Mouse (Mus musculus) ovary, postnatal 10 days (tissue): ENCODE measurements around the gene Itpripl2.
A peak's percentile ranks its signal among the peaks of the same experiment; 100 is the strongest.

Source experiments
- DNase-seq: peaks from one replicate; pipeline ENCODE4 v3.0.0; 2022; ENCODE audit warnings: low spot score

Gene Itpripl2

DNA sequence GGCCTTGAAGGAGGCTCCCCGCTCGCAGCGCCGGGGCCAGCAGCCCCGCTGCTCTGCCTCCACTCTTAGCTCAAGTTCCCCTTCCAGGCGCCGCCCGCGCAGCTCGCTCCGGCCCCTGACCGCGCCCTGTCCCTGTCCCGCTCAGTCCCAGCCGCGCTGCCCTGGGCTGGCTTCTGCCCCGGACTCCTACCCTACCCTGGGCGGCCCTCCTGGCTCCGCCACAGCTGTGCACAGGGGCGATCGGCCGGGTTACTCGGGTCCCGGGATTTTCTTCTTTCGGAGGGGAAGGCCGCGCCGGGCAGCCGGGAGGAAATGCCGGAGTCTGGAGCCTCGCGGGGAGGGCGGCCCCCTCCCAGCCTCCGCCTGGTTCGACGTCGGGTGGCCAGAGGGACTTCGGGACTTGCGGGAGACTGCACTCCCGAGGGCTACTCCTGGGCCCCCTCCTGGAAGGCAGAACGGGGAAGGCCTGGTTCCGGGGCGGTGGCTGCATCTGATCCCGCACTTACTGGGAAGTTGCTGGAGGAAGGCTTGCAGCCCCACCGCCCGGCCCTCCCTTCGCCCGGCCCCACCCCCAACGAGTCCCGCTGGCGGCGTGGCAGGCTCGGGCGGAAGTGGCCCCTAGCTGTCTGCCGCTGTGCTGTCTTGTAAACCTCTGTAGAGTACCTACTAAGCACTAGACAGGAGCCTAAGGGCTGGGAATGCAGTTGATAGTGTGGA lies at the start of gene Itpripl2:
Gene Itpripl2 (minus strand): TSS at position 545 of the 717 bp plus-strand sequence.
- DNase-seq: peak; percentile 63

DNA sequence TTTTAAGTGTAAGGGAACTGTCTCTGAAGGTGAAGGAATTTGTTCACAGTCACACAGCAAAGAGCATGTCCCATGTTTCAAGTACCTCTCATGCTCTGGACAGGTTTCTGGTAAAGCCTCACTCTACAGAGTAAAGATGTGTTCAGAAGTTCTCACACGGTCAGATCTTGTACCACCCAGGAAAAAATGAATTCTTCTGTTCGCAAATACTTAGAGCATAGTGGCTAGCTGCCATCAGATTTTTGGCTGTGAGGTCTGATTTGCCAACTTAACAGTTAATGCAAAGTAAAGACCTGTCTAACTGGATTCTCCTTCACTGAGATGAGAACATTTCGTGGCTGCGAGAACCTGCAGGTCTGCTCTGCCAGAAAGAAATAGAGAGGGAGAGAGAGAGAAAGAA lies 43.3 kb upstream of the Itpripl2 start:
- no peak for DNase-seq

DNA sequence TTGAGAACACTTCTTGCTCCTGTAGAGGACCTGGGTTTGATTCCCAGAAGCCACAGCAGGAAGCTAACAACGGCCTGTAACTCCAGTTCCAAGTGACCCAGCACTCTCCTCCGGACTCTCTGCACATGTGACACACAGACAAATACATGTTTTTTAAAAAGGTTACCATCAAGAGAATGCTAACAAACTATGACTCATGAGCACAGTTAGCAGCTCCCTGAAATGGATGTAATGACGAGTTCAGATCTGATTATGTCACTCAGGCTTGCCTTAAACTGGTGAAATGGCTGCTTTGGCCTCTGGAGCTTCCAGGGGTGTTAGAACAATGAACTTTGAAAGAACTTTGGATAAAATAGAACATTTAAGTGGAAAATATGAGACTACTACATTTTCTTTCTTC lies 42.6 kb upstream of the Itpripl2 start:
- DNase-seq: no peak

DNA sequence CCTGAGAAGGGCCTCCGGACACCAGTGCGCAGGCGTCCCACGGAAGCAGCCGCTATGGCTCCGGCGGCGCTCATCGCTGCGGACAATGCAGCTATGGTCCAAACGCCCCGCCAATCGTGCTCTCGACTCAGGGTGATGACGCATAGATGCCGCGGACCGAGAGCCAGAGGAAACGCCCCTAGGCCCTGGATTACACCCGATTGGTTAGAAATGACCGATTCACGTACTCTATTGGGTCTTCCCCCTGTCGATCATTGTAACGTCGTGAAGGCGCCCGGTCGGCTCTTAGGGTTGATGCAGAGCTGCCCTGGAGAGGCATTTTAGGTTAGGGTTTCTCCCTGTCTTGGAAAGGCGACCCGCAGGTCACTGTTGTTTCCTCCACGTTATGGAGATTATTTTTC lies 41.4 kb upstream of the Itpripl2 start, which contains the start of gene Coq7:
Gene Coq7 (minus strand): TSS at position 179 of the 401 bp plus-strand sequence.
- peak; percentile 89 for DNase-seq

GRCm38 (mm10) chr7:118532519-118533177 lies 40.9 kb upstream of the Itpripl2 start:
- peak; percentile 4 for DNase-seq

DNA sequence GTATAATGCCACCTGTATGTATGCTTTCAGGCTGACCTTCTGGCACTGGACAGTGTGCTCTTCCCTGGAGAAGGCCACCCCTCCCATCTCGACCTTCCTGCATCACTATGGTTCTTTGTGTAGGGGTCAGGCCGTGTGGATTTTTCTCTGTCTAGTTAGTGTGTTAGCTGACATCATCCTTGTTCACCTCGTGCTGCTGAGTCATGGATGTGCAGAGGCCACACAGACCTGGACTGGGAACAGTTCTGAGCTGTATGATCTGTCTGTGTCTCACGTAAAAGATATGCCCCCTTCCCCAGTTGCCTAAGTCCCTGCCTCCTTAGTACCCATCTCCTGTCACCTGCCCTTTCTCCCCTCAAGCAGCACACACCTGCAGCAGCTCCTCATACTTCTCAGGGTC lies 35.2 kb upstream of the Itpripl2 start:
- no peak for DNase-seq

GRCm38 (mm10) chr7:118522077-118522476 lies 30.3 kb upstream of the Itpripl2 start:
- DNase-seq: no peak

DNA sequence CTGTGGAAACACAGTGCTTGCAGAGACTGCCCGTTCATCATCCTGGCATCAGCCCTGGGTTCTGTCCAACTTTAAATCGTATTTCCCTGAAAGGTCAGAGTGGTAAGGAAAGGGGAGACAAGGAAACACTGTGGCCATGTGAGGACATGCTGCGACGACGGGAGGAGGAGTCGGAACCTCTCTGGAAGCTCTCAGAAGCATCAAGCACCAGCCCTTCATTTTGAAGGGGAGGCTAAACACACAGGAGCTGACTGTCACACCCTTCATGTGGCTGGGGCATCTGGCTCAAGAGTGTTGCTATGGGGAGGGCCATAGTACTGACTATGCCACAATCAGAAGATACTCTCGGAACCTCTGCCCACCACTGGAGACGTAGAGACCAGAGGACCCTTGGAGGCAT lies 27.9 kb upstream of the Itpripl2 start:
- DNase-seq: no peak

DNA sequence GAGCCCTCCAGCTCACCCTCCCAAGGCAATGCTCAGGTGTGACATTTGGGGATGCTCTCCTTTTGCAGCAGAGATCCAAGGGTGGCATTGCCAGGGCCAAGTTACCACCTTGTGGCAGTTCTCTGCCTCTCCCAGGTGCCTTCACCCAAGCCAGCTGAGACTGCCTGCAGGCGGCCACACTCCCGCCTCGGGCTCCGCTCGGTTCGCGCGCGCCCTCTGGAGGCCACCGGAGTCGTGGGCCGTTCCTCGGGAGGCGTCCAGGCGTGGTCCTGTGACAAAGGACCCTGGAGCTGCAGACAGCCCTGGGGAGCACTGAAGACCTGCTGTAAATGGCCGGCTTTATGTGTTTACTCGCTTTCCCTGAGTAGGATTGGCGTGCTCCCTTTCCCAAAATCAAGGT lies 26.9 kb upstream of the Itpripl2 start:
- peak; percentile 62 for DNase-seq

GRCm38 (mm10) chr7:118517819-118518218 lies 26.0 kb upstream of the Itpripl2 start:
- no peak for DNase-seq

DNA sequence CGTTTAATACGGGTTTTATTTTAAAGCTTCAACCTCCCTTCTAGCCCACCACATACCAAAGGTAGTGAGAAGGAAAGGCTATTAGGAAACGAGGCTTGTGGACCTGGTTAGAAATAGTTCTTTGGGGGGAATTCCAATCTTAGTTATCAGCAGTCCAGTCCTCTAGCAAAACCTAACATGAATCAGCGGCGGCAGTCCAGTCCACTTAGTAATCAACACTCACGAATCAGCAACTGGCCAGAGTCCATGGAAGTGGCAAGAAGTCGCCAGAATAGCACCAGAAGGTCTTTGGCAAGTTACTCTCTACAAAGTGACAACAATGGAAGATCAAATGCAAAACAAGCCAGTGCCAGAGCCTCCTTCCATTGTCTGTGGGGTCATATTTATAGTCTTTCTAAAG lies 16.8 kb upstream of the Itpripl2 start:
- DNase-seq: no peak

DNA sequence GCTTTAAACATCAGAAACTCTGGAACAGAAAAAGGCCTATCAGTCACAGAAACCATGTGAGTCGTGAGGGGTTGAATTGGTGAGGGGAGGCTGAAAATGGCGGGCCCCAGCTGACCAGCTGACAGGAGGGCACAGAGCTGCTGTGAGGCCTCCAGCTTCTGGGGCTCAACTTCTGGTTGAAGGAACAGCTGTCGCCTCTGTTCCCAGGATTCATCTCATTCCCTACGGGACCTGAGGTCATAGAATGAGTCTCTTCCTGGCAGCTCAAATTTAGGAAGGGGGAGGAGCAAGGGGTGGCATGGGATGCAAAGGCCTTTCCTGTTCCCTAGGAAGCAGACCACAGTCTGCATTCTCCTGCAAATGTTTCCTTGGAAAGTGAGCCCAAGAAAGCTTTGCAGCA lies 12.1 kb upstream of the Itpripl2 start:
- no peak for DNase-seq

GRCm38 (mm10) chr7:118502333-118502732 lies 10.6 kb upstream of the Itpripl2 start:
- DNase-seq: no peak

- DNase-seq: no peak
Measured at GRCm38 (mm10) chr7:118499784-118500435, 8.1 kb upstream of the Itpripl2 start.

- no peak for DNase-seq
Measured at GRCm38 (mm10) chr7:118498984-118499783, 7.4 kb upstream of the Itpripl2 start.

DNA sequence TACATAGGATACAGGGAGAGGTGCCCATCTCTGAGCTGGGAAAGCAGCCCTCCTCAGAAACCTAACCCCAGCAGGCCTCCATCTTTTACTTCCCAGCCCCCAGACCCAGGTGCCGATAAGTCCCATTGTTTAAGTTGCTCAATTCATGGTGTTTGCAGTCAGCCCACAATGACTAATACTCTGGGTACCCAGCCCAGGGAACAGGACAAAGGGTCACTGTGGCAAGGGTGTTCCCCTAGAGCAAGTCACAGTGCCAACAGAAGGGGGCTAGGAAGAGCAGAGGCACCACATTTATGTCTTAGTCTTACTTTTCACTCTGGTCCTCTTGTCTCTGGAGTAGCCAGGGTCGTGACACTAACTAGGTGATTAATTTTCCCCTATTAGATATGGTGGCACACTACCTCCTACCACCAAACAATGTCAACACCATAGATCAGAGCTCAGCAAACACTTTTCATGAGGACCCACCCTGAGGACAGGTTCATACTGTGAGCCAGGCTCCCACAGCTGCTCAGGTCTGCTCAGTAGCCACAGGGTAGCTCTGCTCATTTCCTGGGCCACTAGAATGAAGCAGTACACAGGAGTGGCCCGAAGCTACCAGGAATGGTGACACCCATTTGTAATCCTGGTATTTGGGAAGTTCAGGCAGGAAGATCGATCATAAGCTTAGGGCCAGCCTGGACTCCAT lies 3.3 kb upstream of the Itpripl2 start:
- DNase-seq: no peak

- no peak for DNase-seq
Measured at GRCm38 (mm10) chr7:118493892-118494291, 2.1 kb upstream of the Itpripl2 start.

- DNase-seq: no peak
Measured at GRCm38 (mm10) chr7:118490666-118491430, 927 bp downstream of the Itpripl2 start.

- DNase-seq: no peak
Measured at GRCm38 (mm10) chr7:118489706-118490665, 1.8 kb downstream of the Itpripl2 start.
